16 mouse cellular contexts compared by ENCODE assay signal in genomic region chr17:13574122-13574521, GRCm38 (mm10).
DNase-seq lines count a peak whose midpoint lies in the region; ATAC-seq and TF ChIP-seq lines count a peak whose summit lies in the region.
"Had no signal": no experiment of that assay in that cellular context is flagged by ENCODE, and none has a peak within 500 bp of the region (broad histone marks: within the 10 kb centered on the region; RNA-seq: fewer than 3 reads in every experiment).

No protein-coding gene starts in this region.

- H3K27me3 ChIP-seq in forebrain, embryonic 15.5 days = no peaks in the 10 kb centered on the region
- H3K27me3 ChIP-seq in intestine, embryonic 15.5 days (replicated peaks) = no peaks in the 10 kb centered on the region
- H3K27me3 ChIP-seq in neural tube, embryonic 15.5 days (replicated peaks) = no peaks in the 10 kb centered on the region
- H3K27me3 ChIP-seq: limb, embryonic 13.5 days had no signal

- TF ChIP-seq CTCF in layer of hippocampus, adult 2 months (conservative IDR thresholded peaks at IDR 0.05) = no peak

- peaks cover 38% of the 10 kb centered on the region for H3K4me1 ChIP-seq in forebrain, embryonic 15.5 days
- H3K4me1 ChIP-seq in intestine, embryonic 15.5 days (replicated peaks) = no peaks in the 10 kb centered on the region
- H3K4me1 ChIP-seq in neural tube, embryonic 15.5 days = peaks cover 21% of the 10 kb centered on the region
- H3K4me1 ChIP-seq: limb, embryonic 13.5 days had no signal

- H3K27ac ChIP-seq in layer of hippocampus, adult 2 months = 0 out of 2 replicates have a peak overlapping the region, but pooled peaks have one; percentile 7
- peak overlapping the region; percentile 83 for H3K27ac ChIP-seq in forebrain, embryonic 15.5 days (replicated peaks)
- H3K27ac ChIP-seq in intestine, embryonic 15.5 days = no peak overlapping the region
- peak overlapping the region; percentile 77 for H3K27ac ChIP-seq in neural tube, embryonic 15.5 days (replicated peaks)
- H3K27ac ChIP-seq: heart, adult 2 months; limb, embryonic 13.5 days had no signal

- no peak overlapping the region for H3K4me3 ChIP-seq in layer of hippocampus, adult 2 months
- H3K4me3 ChIP-seq in forebrain, embryonic 15.5 days = no peak overlapping the region
- H3K4me3 ChIP-seq in intestine, embryonic 15.5 days (replicated peaks) = no peak overlapping the region
- no peak overlapping the region for H3K4me3 ChIP-seq in neural tube, embryonic 15.5 days (replicated peaks)
- H3K4me3 ChIP-seq: heart, adult 2 months; limb, embryonic 13.5 days had no signal

- no peak for DNase-seq in layer of hippocampus, adult 2 months (ENCODE audit: low spot score in 2 of 2)
- DNase-seq in layer of hippocampus, adult 9-11 months = no peak
- DNase-seq in heart, adult 8-10 months (ENCODE audit: low spot score) = no peak
- DNase-seq in right cerebral cortex, postnatal 4 days = no peak
- DNase-seq: cerebellum, adult 11-12 months; cerebellum, postnatal 36 days; heart, adult 2 months; heart, postnatal 14 days; kidney, adult 8-10 months; lung, postnatal 4 days; thymus, adult 2 months had no signal

- no peak for ATAC-seq in forebrain, embryonic 15.5 days (replicated peaks)
- ATAC-seq in intestine, embryonic 15.5 days = peak; percentile 48
- ATAC-seq in neural tube, embryonic 15.5 days (ENCODE audit: low FRiP score) = peak; percentile 12; the same call in 1 of the 2 replicates
- no peak for ATAC-seq in megakaryocyte, adult 5-6 weeks (ENCODE audit: poor library complexity, severe bottlenecking)

- 83% methylated on average over 1 of the region's 1 CpGs for WGBS in forebrain, embryonic 15.5 days
- 79% methylated on average over 1 of the region's 1 CpGs for WGBS in intestine, embryonic 15.5 days
- WGBS in neural tube, embryonic 15.5 days = 85% methylated on average over 1 of the region's 1 CpGs

- no peaks in the 10 kb centered on the region for H3K36me3 ChIP-seq in forebrain, embryonic 15.5 days
- H3K36me3 ChIP-seq in intestine, embryonic 15.5 days = no peaks in the 10 kb centered on the region
- no peaks in the 10 kb centered on the region for H3K36me3 ChIP-seq in neural tube, embryonic 15.5 days
- H3K36me3 ChIP-seq: limb, embryonic 13.5 days had no signal

- no peak overlapping the region for H3K9ac ChIP-seq in forebrain, embryonic 15.5 days (replicated peaks)
- no peak overlapping the region for H3K9ac ChIP-seq in intestine, embryonic 15.5 days
- H3K9ac ChIP-seq in neural tube, embryonic 15.5 days (replicated peaks) = no peak overlapping the region
- H3K9ac ChIP-seq: limb, embryonic 13.5 days had no signal

- no peak overlapping the region for H3K4me2 ChIP-seq in forebrain, embryonic 15.5 days (replicated peaks)
- H3K4me2 ChIP-seq in intestine, embryonic 15.5 days (replicated peaks) = no peak overlapping the region
- H3K4me2 ChIP-seq in neural tube, embryonic 15.5 days = no peak overlapping the region
- H3K4me2 ChIP-seq: limb, embryonic 13.5 days had no signal

- H3K9me3 ChIP-seq in forebrain, embryonic 15.5 days = no peaks in the 10 kb centered on the region
- no peaks in the 10 kb centered on the region for H3K9me3 ChIP-seq in intestine, embryonic 15.5 days
- H3K9me3 ChIP-seq in neural tube, embryonic 15.5 days (replicated peaks) = no peaks in the 10 kb centered on the region
- H3K9me3 ChIP-seq: limb, embryonic 13.5 days had no signal

Comparison
In these comparisons a context has a peak if more than half of its experiments do, and no peak if none do; other contexts are left out.
1. ATAC-seq: peak in intestine, embryonic 15.5 days (single experiment) and neural tube, embryonic 15.5 days (single experiment); none in forebrain, embryonic 15.5 days (single experiment) and megakaryocyte, adult 5-6 weeks (single experiment).